Mouse (Mus musculus) brain, embryonic 18.5 days (tissue): Measurements from ENCODE around the gene Paxbp1.
A peak's percentile ranks its signal among the peaks of the same experiment; 100 is the strongest.

Experiments
- DNase-seq: peaks from one replicate; pipeline ENCODE4 v3.0.0-alpha.2; 2012; ENCODE audit warnings: low read depth, low spot score

Gene Paxbp1

DNA sequence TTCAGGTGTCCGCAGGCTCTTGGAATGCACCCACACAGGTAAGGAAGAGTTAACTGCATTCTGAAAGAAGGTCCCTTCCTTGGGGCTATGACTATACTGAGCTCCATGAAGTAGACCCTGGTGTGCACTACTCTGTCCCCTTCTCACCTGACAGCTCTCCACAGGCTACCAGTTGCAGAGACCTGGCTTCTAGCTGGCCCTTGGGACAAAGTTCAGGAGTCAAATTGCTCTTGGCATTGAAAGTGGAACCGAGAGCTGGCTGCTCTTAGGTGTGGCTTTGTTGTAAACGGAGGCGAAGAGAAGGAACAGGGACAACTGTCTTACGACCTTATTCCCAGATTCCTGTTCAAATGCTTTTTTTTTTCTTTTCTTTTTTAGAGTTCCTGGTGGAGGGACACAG lies 10.8 kb upstream of the Paxbp1 start:
- no peak for DNase-seq

DNA sequence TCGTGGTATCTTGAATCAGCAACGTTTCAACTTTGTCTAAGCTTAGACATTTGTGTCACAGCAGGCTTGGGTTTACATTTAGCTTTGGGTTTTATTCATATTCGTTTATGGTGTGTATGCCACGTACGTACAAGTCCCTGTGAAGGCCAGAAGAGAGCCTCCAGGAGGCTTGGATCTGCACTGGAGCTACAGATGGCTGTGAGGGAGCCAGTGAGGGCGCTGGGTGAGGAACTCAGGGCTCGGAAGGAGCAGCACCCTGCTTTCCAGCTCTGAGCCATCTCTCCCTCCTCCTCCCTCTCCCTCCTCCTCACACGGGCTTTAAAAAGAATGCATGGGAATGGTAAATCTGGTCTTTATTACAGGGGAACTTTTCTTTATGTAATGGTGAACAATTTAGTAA lies 9.3 kb upstream of the Paxbp1 start:
- no peak for DNase-seq

- no peak for DNase-seq
These were observed 1.2 kb upstream of the Paxbp1 start for GRCm38 (mm10) chr16:91045511-91045910.

DNA sequence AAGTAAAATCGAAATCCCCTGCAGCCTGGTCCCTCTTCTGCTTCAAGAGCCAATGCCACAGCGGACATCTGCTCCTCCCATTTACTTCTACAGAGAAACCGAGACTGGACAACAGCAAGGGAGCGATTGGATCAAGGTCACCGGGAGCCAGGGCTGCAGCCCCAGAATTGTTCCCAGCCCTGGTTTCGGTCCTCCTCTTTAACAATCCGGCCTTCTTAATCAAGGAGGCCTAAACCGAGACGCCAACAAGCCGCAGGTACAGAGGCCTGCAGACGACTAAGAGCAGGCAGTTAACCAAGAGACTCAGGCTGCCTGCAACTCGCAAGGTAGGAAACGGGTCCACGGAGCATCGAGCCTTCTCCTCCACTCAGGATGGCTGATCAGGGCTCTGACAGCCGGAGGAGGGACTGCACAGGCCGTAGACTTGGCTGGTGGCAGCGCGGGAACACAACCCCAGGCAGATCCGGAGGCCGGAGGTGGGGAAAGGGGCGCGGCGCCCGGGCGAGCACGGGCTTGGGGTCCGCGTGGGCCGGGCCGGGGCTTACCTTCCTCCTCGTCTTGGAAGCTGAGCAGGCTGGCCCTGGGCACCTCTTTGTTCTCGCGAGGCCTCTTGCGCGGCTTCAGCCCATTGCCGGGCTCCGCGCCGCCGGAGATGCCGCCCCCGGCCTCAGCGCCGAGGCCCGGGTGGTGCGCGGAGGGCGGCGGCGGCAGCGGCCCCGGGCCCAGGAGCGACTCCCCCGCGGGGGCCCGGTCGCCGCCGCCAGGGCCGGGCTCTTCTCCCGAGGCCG lies 688 bp downstream of the Paxbp1 start:
- no peak for DNase-seq

DNA sequence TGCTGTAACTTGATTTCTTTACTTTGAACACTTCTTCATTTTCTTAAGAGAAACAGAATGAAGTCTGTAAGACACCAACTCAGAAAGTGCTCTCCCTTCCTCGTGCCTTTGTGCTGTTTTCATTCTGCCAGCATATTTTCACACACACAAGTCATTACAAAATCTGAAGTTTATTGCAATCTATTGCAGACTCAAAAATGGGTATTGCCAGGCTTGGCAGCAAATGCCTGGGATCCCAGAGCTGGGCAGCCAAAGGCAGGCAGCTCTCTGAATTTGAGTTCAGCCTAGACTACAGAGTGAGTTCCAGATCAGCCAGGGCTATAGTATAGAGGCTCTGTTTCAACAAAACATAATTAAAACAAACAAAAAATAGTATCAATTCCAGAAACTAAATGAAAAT lies 1.7 kb downstream of the Paxbp1 start:
- no peak for DNase-seq

DNA sequence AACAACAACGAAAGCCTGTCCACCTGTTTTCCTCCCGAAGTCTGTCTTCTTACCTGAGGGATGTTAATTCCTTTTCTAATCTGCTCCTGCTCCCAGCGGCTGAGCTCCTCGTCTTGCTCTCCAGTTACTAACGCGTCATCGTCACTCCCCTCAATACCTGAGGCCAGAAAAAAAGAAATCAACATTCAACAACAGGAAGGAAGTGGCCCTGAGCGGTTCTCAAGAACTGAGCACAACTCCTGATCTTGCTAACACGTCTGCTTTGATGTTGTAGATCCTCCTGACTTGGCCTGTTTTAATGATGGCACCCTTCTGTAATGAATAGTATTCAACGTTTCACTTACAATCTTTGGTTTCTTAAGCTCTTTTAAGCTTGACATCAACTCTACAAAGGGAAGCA lies 8.5 kb downstream of the Paxbp1 start:
- DNase-seq: no peak

DNA sequence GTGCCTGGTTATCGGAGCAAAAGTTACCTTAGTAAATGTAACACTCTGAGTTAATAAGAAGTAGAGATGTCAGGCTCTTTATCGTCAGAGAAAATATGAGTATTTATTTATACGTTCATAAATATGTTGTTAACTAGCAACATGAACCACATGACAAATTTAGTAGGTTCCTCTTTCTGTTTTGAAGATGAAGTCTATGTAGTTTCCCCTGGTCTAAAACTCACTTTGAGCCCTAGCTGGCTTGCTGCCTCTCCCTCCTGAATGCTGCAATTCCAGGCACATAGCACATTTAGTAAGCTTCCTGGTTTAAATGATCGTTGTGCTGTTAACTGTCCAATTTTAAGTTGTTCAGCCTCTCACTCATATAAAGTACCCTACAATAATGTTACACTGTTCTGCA lies 13.6 kb downstream of the Paxbp1 start:
- DNase-seq: no peak

DNA sequence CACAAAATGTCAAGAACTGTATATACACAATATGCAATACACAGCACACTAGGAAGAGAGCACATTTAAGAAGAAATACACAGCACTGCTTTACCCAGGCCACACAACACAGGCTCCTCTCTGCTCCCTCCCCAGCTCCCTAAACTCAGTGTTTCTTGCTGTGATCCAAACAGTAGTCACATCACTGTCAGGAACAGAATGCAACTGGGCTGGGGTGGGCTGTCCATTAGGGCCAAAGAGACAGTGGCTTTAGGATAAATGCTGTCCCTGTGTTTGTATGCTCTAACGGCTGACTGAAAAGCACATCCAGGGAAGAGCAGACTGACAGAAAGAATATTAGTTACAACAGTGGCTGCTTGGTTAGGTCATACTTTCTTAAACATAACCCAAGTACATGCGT lies 14.4 kb downstream of the Paxbp1 start:
- no peak for DNase-seq

DNA sequence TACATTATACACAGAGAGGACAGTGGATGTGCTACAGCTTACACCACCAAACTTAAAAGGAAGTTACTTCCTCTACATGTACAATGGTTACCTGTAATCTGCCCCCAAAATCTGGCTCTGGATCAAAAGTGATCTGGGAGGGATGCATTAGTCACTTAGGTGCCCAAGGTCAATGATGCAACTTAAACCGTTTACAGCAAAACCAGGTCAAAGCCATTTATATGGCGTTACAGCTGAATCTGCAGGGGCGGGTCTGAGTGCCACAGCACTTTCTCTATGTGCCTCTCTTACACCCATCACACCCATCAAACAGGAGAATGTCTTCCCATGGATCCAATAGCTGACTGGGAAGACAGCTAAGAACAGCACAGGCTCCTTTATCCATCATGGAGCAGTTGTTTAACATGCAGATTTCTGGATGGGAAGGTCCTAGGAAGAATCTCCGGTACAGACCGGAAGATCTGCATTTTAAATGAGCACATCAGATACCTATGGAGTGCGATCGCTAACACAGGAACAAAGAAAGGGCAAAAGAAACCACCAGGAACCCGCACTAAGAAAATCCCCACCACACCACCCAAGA lies 15.1 kb downstream of the Paxbp1 start:
- DNase-seq: no peak

DNA sequence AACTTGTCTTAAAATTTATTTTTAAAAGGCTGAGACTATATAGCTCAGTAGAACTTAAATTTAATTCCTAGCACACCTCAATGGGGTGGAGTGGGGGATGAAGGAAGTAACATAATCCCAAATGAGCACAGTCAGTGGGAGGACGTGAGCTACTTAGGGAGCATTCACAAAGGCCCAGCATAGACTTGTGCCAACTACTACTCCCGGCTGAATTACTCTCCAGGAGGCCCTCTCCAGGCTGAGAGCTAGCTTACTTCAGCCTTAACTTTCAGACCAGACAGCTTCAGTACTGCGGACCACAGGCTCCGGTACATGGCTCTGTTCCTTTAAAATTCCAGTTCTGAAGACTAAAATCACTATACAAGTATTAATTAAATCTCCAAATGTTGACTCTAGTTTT lies 18.1 kb downstream of the Paxbp1 start:
- no peak for DNase-seq

DNA sequence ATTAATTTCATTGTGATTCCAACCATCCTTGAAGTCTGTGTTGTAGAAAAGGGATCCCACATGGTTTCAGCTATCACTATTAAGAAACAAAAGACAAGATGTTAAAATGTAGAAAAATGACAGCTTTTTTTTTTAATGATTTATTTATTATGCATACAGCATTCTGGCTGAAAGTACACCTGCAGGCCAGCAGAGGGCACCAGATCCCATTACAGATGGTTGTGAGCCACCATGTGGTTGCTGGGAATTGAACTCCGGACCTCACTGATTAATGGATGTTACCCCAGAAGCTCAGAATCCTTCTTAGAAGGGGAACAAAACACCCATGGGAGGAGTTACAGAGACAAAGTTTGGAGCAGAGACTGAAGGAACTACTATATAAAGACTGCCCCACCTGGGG lies 21.0 kb downstream of the Paxbp1 start:
- no peak for DNase-seq

DNA sequence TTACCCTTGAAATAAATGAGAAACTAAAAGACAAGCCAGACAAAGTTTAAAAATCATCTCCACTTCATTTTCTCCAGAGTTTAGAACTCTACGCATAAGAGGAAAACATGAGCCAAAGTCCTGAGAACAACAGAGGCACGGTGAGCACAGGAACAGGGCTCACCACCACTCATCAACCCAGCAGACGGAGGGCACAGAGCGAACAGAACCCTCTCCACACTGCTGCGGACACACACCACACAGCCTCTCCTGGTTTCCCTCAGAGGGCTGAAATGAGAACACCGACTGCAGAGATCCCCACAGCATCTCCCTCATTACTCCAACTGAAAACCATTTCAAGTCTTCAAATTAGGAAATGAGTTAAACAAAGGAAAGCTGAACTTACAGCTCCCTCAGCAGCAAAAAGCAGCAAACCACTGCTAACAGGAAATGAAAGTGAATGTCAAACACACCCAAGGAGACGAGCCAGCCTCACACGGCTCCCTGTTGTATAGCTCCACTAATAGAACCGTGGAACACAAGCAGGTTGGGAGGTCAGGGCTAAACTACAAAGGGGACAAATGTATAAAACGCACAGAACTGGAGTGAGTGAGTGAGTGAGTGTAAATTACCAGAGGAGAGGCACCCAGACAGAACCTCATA lies 23.4 kb downstream of the Paxbp1 start:
- DNase-seq: no peak

GRCm38 (mm10) chr16:91019476-91019875 lies 24.9 kb downstream of the Paxbp1 start:
- no peak for DNase-seq

DNA sequence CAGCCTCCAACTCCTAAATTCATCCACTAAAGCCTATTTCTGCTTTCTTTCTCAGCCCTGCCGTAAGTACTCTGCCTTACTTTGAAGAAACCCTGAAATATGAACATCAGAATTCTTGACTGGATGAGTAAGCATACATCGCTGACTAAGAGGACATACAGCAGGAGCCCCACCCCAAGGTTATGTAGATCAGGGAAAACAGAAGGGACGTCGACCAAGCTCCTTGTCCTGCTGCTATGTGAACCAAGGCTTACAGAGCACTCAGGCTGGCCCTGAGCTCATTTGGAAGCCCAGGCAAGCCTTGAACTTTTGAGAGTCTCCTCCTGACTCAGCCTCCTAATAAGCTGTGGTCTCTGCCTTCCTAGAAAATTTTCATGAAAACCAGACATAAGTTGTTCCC lies 28.6 kb downstream of the Paxbp1 start:
- DNase-seq: no peak

DNA sequence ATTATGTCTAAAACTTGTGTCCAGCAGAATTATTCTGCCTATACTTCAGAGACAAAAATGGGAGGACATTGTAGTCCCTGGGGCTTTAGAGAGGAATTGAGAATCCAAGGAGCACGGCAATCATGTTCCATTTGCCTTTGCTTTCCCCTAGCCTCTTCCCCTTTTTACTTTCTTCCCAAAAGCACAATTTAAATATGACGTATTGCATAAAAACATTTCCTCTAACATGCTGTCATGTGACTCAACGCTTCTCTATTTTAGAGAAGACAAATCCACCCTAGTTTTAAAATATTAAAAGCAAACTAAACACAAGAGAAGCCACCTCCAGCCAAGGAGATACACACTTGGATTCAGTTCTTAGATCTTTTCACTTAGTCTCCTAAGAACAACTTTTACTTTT lies 32.5 kb downstream of the Paxbp1 start:
- no peak for DNase-seq

DNA sequence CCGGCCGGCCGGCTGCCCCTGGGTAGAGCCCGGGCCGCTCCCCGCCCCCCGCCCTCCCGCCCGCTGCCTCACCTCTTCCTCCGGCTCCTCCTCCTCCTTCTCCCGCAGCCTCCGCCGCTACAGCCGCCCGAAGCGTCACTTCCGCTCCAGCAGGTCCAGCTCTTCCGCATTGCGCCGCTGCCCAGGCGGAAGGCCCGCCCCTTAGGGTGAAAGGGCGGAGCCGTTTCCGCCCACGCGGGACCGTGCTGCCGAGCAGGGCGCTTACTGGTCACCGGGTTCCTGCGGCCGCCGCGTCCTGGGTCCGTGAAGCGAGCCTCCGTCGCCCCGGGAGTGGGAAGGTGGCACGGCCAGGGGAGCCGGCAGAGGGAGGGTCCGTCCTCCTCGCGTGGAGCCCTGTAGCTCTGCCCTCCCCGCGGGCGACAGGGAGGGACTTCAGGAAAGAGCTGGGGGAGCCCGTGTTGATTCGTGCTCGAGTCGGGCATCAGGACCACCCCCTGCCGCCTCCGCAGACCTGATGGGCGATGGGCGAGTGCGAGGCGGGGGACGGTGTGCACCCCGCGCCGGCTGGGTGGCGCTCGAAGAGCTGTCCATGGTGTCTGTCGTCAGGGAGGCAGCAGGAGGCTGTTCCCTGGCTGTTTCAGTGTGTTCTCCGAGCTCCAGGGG lies 33.2 kb downstream of the Paxbp1 start, which contains the start of gene Synj1:
Gene Synj1 (minus strand): TSS at position 288 of the 663 bp plus-strand sequence.
- DNase-seq: peak; percentile 87

DNA sequence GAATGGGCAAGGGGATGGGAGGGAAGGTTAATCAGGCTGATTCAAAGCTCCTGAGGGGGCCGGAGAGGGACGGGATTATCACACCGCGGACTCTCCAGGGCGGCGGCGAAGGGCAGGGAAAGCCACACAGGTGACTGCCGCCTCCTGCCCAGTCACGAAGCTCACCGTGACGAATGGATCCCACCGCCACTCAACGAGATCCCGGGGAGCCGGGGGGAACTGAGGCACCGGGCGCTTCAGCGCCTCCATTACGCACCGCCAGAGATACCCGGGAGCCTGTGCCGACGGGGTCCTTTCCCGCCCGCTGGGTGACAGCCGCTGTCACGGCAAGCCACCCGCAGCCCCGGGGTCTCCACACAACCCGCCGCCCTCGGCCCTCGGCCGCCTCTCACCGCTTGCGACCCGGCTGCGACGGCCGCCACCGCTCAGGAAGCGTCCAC lies 33.7 kb downstream of the Paxbp1 start:
- DNase-seq: no peak

- no peak for DNase-seq
These were observed 34.3 kb downstream of the Paxbp1 start for GRCm38 (mm10) chr16:91009942-91010529.

DNA sequence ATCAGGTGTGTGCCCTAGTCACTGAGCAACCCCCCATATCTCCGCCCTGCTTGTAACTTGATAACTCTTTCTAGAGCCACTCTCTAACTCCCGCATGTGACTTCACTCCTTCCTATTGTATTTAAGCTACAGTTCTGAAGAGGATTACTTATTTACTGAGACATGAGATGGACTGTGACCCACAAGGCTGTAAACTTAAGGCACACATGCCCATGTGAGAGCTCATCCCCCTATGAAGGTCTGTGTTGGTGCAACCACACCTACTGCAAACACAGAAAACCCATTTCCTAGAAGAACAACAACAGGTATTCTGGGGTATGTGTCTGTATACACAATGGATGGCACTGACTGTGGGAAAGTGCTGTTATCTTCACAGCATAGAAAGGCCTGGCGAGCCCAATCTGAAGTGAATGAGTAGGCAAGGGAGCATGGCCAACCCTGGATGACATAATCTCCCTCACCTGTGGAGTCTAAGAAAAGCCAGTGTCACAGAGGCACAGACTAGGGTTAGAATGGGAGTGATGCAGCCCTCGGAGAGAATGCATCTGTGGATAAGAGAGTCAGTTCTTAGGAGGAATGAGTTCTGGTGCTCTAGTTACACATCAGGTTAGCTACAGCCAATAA lies 39.3 kb downstream of the Paxbp1 start:
- DNase-seq: no peak

- no peak for DNase-seq
These were observed 43.2 kb downstream of the Paxbp1 start for GRCm38 (mm10) chr16:91001098-91001497.

- DNase-seq: no peak
These were observed 44.5 kb downstream of the Paxbp1 start for GRCm38 (mm10) chr16:90999827-91000226.

DNA sequence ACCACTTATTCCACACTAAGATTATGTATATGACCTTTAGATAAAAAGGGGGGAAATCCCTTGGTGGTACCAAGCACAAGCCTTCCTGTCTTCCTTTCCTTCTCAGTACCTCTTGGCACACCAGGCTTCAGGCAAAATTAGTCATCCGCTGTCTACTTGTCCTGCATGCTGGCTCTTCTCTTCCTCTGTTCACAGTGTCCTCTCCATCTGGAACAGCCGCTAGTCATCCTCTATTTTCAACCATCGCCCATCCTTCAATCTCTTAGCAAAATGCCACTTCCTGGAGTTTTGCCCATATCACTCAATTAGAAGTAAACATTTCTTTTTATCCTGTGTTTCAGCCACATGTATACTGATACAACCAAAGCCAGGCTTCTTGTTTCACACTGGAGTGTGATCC lies 46.5 kb downstream of the Paxbp1 start:
- no peak for DNase-seq
